Mouse (Mus musculus) intestine, embryonic 15.5 days (tissue): ENCODE measurements at regions not wholly inside any gene's neighbourhood (a gene's known extent, or its start where the extent isn't known, plus 50 kb on each side); places are given as distances from the start of the nearest gene placed in this dataset.

Experiments
- ATAC-seq: fragments of 200-750 bp; cut with Nextera tagmentation; 2 replicates; pipeline ENCODE4 v1.8.0; 2017; ENCODE audit warnings: moderate TSS enrichment, moderate library complexity
- H3K27ac ChIP-seq: fragments of 300-500 bp; sonication (generic); 2 replicates; pipeline ENCODE4 v1.5.1; 2015; ENCODE audit warnings: mild to moderate bottlenecking, inconsistent platforms
- H3K27me3 ChIP-seq: fragments of 300-500 bp; sonication (generic); replicated peaks from 2 replicates; pipeline ENCODE4 v1.6.1; 2015; ENCODE audit warnings: inconsistent platforms
- H3K36me3 ChIP-seq: fragments of 300-500 bp; sonication (generic); 2 replicates; pipeline ENCODE4 v1.6.1; 2015; ENCODE audit warnings: inconsistent platforms
- H3K4me1 ChIP-seq: fragments of 300-500 bp; sonication (generic); replicated peaks from 2 replicates; pipeline ENCODE4 v1.6.1; 2015; ENCODE audit warnings: inconsistent platforms
- H3K4me2 ChIP-seq: fragments of 300-500 bp; sonication (generic); replicated peaks from 2 replicates; pipeline ENCODE4 v1.6.1; 2015; ENCODE audit warnings: mild to moderate bottlenecking, inconsistent platforms
- H3K4me3 ChIP-seq: fragments of 300-500 bp; sonication (generic); replicated peaks from 2 replicates; pipeline ENCODE4 v1.5.1; 2015; ENCODE audit warnings: inconsistent platforms
- H3K9ac ChIP-seq: fragments of 300-500 bp; sonication (generic); 2 replicates; pipeline ENCODE4 v1.6.1; 2015; ENCODE audit warnings: inconsistent platforms
- H3K9me3 ChIP-seq: fragments of 300-500 bp; sonication (generic); 2 replicates; pipeline ENCODE4 v1.6.1; 2016; ENCODE audit warnings: inconsistent platforms
- WGBS: fragments of 180-500 bp; shearing (Covaris S2); methylation state at CpG from one replicate; pipeline ENCODE4 v1.1.7; 2015; 5-methylcytosine and 5-hydroxymethylcytosine counted together

GRCm38 (mm10) chrX:12824497-12824896, 62.6 kb upstream of the Med14 start:
- Histone ChIP-seq H3K4me2 (no peak overlapping the region), H3K9ac (no peak overlapping the region), H3K4me3 (no peak overlapping the region), H3K27ac (no peak overlapping the region), H3K4me1 (no peaks in the 10 kb centered on the region), H3K9me3 (no peaks in the 10 kb centered on the region), H3K27me3 (no peaks in the 10 kb centered on the region), H3K36me3 (no peaks in the 10 kb centered on the region)
- WGBS: 71% methylated on average over 5 of the region's 5 CpGs
- ATAC-seq: no peak

GRCm38 (mm10) chrX:12822777-12823176, 60.9 kb upstream of the Med14 start:
- 77% methylated on average over 10 of the region's 10 CpGs for WGBS
- H3K9ac ChIP-seq: no peak overlapping the region
- ATAC-seq: no peak

GRCm38 (mm10) chrX:12813083-12813660, 51.3 kb upstream of the Med14 start:
- WGBS: 78% methylated on average over 6 of the region's 6 CpGs

More at GRCm38 (mm10) chrX:12822777-12823176, 60.9 kb upstream of the Med14 start:
- Histone ChIP-seq H3K27ac (no peak overlapping the region), H3K4me1 (no peaks in the 10 kb centered on the region), H3K4me3 (no peak overlapping the region), H3K36me3 (no peaks in the 10 kb centered on the region), H3K27me3 (no peaks in the 10 kb centered on the region), H3K9me3 (no peaks in the 10 kb centered on the region), H3K4me2 (no peak overlapping the region)

More at GRCm38 (mm10) chrX:12813083-12813660, 51.3 kb upstream of the Med14 start:
- Histone ChIP-seq H3K27me3 (no peaks in the 10 kb centered on the region), H3K27ac (no peak overlapping the region), H3K4me1 (no peaks in the 10 kb centered on the region), H3K9me3 (no peaks in the 10 kb centered on the region), H3K4me2 (no peak overlapping the region), H3K36me3 (no peaks in the 10 kb centered on the region), H3K9ac (no peak overlapping the region), H3K4me3 (no peak overlapping the region)
- ATAC-seq: no peak
